Mouse (Mus musculus): ENCODE measurements around the gene Nell2. TPM values are rescaled to one million over a fixed set of nuclear protein-coding genes. Genes with fewer than 3 reads are reported as not detected.
A peak's percentile ranks its signal among the peaks of the same experiment; 100 is the strongest.

Gene Nell2
- polyA plus RNA-seq, 1 experiment from 2014 or later, result 50.7 TPM

DNA sequence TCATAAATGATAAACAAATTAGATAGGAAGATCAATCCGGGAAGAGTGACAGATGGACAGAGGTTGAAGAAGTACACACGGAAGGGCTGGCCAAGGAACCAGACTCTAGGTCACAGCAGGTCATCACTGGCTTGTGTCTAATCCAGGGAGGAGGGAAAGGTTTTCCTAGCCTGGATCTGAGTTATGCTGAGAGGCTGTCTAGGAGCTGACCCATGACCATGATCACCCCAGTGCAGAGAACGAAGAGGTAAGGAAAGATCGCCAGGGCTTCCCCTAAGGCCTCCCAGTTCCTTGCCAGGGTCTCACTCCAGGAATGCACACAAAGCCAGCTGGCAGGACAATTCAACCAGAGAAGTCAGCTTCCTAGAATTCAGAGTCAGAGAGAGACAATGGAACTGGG, 139.4 kb downstream of the Nell2 start:
- Histone ChIP-seq H3K4me1 (peaks cover 8% of the 10 kb centered on the region), H3K27ac (replicated peaks) (no peak overlapping the region), H3K4me3 (no peak overlapping the region), H3K27me3 (ENCODE audit: low read depth, poor library complexity, severe bottlenecking) (no peaks in the 10 kb centered on the region), H3K36me3 (peaks cover 10% of the 10 kb centered on the region), H3K9me3 (replicated peaks) (no peaks in the 10 kb centered on the region)
- DNase-seq (ENCODE audit: low spot score), result no peak
- WGBS, result 80% methylated on average over 4 of the region's 4 CpGs

DNA sequence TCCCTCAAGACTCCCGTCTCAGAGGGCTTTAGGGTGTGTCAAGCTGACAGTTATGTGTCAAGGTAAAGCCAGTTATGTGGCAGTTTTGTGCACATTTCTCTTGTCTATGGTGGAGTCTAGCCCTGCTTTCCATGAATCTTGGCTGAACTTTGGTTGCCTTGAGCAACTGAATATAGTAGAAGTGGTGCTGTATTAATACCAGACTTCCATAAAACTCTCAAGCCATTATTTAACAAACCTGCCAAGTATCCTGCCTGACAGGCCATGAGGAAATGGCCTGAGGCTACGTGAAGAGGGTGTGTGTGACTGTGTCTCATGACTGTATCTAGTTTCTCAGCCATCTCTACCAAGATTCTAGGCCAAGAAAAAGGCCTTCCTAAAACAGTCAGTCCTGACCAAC, 147.5 kb downstream of the Nell2 start:
- H3K9me3 ChIP-seq (replicated peaks), result no peaks in the 10 kb centered on the region
- no peak overlapping the region for H3K27ac ChIP-seq (replicated peaks)
- H3K4me3 ChIP-seq, result no peak overlapping the region
- H3K4me1 ChIP-seq, result no peaks in the 10 kb centered on the region
- no peak for DNase-seq (ENCODE audit: low spot score)
- H3K36me3 ChIP-seq, result peaks cover 51% of the 10 kb centered on the region
- WGBS, result 78% methylated on average over 2 of the region's 2 CpGs
- H3K27me3 ChIP-seq (ENCODE audit: low read depth, poor library complexity, severe bottlenecking), result no peaks in the 10 kb centered on the region

DNA sequence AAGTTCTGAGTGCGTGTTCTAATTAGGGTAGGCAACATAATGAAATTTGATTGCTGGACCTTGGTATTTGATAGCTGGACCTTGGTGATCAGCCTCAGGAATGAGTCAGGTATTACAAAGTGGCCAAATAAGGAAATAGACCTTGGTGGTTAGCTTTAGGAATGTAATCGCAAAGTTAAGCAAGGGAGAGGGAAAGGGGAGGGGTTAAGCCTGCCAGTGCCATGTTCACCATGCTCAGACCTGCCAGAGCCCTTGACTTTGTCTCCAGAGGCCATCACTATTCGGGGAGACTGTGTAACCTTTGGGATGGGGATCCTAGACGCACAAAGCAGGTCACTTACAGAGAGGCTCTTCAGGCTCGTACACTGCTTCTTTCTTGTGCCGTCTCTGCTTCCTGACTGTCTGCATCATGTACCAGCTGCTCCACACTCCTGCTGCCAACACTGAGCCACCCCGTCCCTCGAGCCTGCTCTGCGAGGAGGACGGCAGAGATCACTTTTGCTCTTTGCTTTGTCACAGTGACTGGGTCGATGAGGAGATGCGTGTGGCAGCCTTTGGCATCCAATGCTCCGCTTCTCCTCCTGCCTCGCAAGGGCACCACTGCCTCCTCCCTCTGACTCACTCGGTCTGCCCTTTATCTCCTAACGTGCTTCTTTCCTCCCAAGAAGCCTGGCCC, 157.5 kb downstream of the Nell2 start:
- Histone ChIP-seq H3K4me3 (no peak overlapping the region), H3K4me1 (no peaks in the 10 kb centered on the region), H3K9me3 (replicated peaks) (no peaks in the 10 kb centered on the region), H3K36me3 (peaks cover 10% of the 10 kb centered on the region), H3K27ac (replicated peaks) (no peak overlapping the region), H3K27me3 (ENCODE audit: low read depth, poor library complexity, severe bottlenecking) (no peaks in the 10 kb centered on the region)
- WGBS, result 89% methylated on average over 16 of the region's 16 CpGs
- DNase-seq (ENCODE audit: low spot score), result no peak

GRCm38 (mm10) chr15:95368185-95368584, 160.2 kb downstream of the Nell2 start:
- DNase-seq (ENCODE audit: low spot score), result no peak
- Histone ChIP-seq H3K4me1 (no peaks in the 10 kb centered on the region), H3K4me3 (no peak overlapping the region), H3K27me3 (ENCODE audit: low read depth, poor library complexity, severe bottlenecking) (no peaks in the 10 kb centered on the region), H3K9me3 (replicated peaks) (no peaks in the 10 kb centered on the region), H3K27ac (replicated peaks) (no peak overlapping the region), H3K36me3 (0 out of 2 replicates have a peak, but pooled peaks cover 3% of the 10 kb centered on the region)
- 95% methylated on average over 10 of the region's 10 CpGs for WGBS

DNA sequence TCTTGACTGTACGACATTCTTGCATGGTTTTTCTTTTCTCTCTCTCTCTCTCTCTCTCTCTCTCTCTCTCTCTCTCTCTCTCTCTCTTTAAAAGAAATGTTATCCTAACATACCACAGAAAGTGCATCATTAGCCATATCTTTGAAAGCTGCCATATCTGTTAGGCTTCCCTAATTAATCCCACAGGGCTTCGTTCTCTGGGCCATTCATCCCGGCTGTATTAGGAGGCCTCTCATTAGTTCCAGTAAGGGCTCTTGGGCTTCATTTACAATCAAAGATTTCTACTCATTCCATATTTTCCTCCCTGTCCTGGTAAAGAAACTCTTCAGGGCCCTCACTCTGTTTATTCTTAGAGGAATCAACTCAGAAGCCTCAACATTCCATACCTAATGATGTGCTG, 161.9 kb downstream of the Nell2 start:
- no peak for DNase-seq (ENCODE audit: low spot score)

GRCm38 (mm10) chr15:95354806-95355205, 173.6 kb downstream of the Nell2 start:
- Histone ChIP-seq H3K9me3 (replicated peaks) (no peaks in the 10 kb centered on the region), H3K27me3 (ENCODE audit: low read depth, poor library complexity, severe bottlenecking) (no peaks in the 10 kb centered on the region), H3K4me1 (no peaks in the 10 kb centered on the region), H3K27ac (replicated peaks) (no peak overlapping the region), H3K4me3 (no peak overlapping the region), H3K36me3 (no peaks in the 10 kb centered on the region)
- DNase-seq (ENCODE audit: low spot score), result no peak
- 70% methylated on average over 1 of the region's 1 CpGs for WGBS

More for the DNA sequence above, 161.9 kb downstream of the Nell2 start:
- Histone ChIP-seq H3K4me1 (no peaks in the 10 kb centered on the region), H3K9me3 (replicated peaks) (no peaks in the 10 kb centered on the region), H3K27ac (replicated peaks) (no peak overlapping the region), H3K4me3 (no peak overlapping the region), H3K27me3 (ENCODE audit: low read depth, poor library complexity, severe bottlenecking) (no peaks in the 10 kb centered on the region), H3K36me3 (no peaks in the 10 kb centered on the region)
- WGBS, result 87% methylated on average over 3 of the region's 3 CpGs

GRCm38 (mm10) chr15:95334323-95335296, 193.7 kb downstream of the Nell2 start:
- no peaks in the 10 kb centered on the region for H3K27me3 ChIP-seq (ENCODE audit: low read depth, poor library complexity, severe bottlenecking)
- H3K36me3 ChIP-seq, result no peaks in the 10 kb centered on the region
- no peak overlapping the region for H3K4me3 ChIP-seq
- H3K9me3 ChIP-seq (replicated peaks), result no peaks in the 10 kb centered on the region
- 0 out of 2 replicates have a peak overlapping the region, but pooled peaks have one; percentile 4 for H3K27ac ChIP-seq (replicated peaks)
- peak; percentile 18 for DNase-seq (ENCODE audit: low spot score)
- WGBS, result 82% methylated on average over 11 of the region's 11 CpGs
- H3K4me1 ChIP-seq, result peaks cover 11% of the 10 kb centered on the region

DNA sequence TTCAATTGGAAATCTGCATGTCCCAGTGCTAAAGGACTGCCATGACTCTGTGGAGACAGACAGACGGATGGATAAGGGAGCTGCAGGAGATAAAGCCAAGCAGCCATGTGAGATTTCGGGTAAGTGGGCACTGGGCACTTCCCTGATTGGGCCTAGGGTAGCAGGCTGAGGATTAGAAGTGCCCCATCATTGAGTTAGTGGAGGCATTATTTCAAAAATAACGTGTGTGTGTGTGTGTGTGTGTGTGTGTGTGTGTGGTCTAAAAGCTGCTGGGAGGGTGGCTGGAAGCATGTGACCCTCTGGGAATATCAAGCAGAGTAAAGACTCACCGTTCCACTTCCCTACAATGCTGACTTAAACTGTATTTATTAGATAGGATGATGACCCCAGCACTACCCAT, 195.1 kb downstream of the Nell2 start:
- 75% methylated on average over 4 of the region's 4 CpGs for WGBS
- no peaks in the 10 kb centered on the region for H3K36me3 ChIP-seq
- H3K4me1 ChIP-seq, result peaks cover 11% of the 10 kb centered on the region
- DNase-seq (ENCODE audit: low spot score), result no peak
- no peaks in the 10 kb centered on the region for H3K9me3 ChIP-seq (replicated peaks)
- no peak overlapping the region for H3K4me3 ChIP-seq
- no peaks in the 10 kb centered on the region for H3K27me3 ChIP-seq (ENCODE audit: low read depth, poor library complexity, severe bottlenecking)
- H3K27ac ChIP-seq (replicated peaks), result no peak overlapping the region

- 78% methylated on average over 2 of the region's 2 CpGs for WGBS
- DNase-seq (ENCODE audit: low spot score), result no peak
- H3K27ac ChIP-seq (replicated peaks), result no peak overlapping the region
Measured at GRCm38 (mm10) chr15:95330926-95331325, 197.4 kb downstream of the Nell2 start.

DNA sequence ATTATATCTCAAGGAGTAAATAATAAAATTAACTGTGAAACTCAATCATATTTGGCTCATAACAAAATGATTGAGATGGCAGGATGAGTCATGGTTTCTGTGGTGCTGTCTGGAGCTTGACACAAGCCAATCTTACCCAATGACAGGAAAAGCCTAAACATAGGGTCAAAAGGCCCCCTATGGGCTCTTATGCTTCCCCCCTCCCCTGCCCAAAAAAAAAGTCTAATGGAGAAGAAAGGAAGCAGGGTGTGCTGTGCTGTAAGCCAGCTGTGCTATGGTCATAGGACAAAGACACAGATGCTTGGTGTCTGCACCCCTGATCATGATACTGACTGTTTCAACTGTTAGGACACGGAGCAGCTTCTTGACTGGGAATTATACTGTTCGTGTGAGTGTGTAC, 205.6 kb downstream of the Nell2 start:
- Histone ChIP-seq H3K4me3 (no peak overlapping the region), H3K9me3 (replicated peaks) (no peaks in the 10 kb centered on the region), H3K36me3 (peaks cover 3% of the 10 kb centered on the region; the same call in 1 of the 2 replicates), H3K27me3 (ENCODE audit: low read depth, poor library complexity, severe bottlenecking) (no peaks in the 10 kb centered on the region), H3K27ac (replicated peaks) (no peak overlapping the region), H3K4me1 (no peaks in the 10 kb centered on the region)
- DNase-seq (ENCODE audit: low spot score), result no peak
- whole genome bisulfite sequencing, result 94% methylated on average over 2 of the region's 2 CpGs

More at GRCm38 (mm10) chr15:95330926-95331325, 197.4 kb downstream of the Nell2 start:
- peaks cover 3% of the 10 kb centered on the region; the same call in 1 of the 2 replicates for H3K36me3 ChIP-seq
- no peaks in the 10 kb centered on the region for H3K27me3 ChIP-seq (ENCODE audit: low read depth, poor library complexity, severe bottlenecking)
- peaks cover 11% of the 10 kb centered on the region for H3K4me1 ChIP-seq
- H3K4me3 ChIP-seq, result no peak overlapping the region
- no peaks in the 10 kb centered on the region for H3K9me3 ChIP-seq (replicated peaks)

DNA sequence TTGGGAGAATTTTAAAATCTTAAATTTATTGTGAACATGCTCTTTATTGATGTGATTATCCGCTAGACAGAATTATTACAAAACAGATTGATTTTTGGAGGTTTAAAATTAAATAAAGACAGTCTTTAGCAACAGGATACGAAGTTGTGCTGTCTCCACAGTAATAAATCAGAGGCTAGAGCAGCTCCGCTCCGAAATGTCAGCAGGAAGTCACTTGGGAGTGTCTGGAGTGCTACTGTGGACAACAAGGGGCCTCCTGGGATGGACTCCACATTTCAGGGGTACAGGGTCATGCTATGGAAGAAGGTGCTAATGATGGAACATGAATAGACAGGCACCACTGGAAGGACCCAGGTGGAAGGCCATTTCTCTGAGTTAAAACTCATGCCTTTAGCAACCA, 211.7 kb downstream of the Nell2 start:
- H3K36me3 ChIP-seq, result no peaks in the 10 kb centered on the region
- no peaks in the 10 kb centered on the region for H3K4me1 ChIP-seq
- H3K4me3 ChIP-seq, result no peak overlapping the region
- H3K9me3 ChIP-seq (replicated peaks), result no peaks in the 10 kb centered on the region
- no peaks in the 10 kb centered on the region for H3K27me3 ChIP-seq (ENCODE audit: low read depth, poor library complexity, severe bottlenecking)
- WGBS, result 82% methylated on average over 4 of the region's 4 CpGs
- no peak overlapping the region for H3K27ac ChIP-seq (replicated peaks)
- DNase-seq (ENCODE audit: low spot score), result no peak

GRCm38 (mm10) chr15:95314808-95315145, 213.6 kb downstream of the Nell2 start:
- no peak overlapping the region for H3K4me3 ChIP-seq
- no peaks in the 10 kb centered on the region for H3K27me3 ChIP-seq (ENCODE audit: low read depth, poor library complexity, severe bottlenecking)
- no peaks in the 10 kb centered on the region for H3K4me1 ChIP-seq
- DNase-seq (ENCODE audit: low spot score), result no peak
- no peak overlapping the region for H3K27ac ChIP-seq (replicated peaks)
- H3K36me3 ChIP-seq, result no peaks in the 10 kb centered on the region
- WGBS, result 95% methylated on average over 5 of the region's 5 CpGs
- no peaks in the 10 kb centered on the region for H3K9me3 ChIP-seq (replicated peaks)
